Mouse (Mus musculus): ENCODE results near the gene Olfr1438-ps1.
"Not testable (repeated sequence)": the region's sequence is repeated elsewhere in the genome, so short reads cannot be mapped to it uniquely, and the experiment has no call there.

The Olfr1438-ps1 gene

GRCm38 (mm10) chr19:12335810-12336209 lies at the start of gene Olfr1438-ps1:
Gene Olfr1438-ps1, minus strand, starts transcription at chr19:12335910.
- DNase-seq = no peak

DNA sequence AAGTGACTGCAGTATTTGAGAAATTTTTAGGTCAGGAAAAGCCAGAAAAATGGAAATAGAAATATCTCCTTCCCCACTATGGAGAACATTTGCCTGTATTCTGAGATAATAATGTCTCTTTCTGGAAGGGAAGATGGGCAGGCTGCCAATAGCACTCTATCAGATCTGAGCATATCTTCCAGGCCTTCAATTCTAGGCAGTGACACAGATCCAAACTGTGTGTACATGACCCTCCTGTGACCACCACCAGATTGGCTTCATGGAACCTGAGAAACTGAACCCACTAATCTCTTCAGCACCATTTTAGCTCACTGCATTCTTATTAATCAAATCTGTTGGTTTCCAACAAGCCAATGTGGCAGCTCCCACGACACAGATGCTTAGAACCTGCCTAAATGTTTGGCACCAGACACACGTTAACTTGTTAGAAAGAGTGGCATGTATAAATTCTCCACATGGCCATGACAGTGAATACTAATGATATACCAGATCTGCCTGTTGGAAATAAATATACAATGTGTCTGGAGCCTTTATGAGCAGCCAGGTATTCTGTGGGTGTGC lies 38.8 kb upstream of the Olfr1438-ps1 start:
- no peak for DNase-seq

DNA sequence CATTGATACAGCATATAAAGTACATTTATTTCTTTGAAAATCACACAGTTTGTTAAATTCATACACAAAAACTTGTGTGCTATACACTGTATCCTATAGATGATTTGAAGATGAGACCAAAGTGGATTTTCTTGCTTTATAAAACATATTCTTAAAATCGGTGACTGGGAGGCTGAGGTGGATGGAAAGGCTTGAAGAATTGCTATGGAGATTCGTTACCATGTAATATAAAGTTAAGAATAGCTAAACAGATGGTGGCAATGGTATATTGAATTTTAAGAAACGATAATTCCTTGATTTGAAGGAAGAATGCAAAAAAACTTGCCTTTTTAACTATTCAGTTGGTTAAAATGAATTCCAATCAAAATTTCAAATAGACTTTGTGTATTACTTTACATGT lies 37.3 kb upstream of the Olfr1438-ps1 start:
- no peak for DNase-seq

DNA sequence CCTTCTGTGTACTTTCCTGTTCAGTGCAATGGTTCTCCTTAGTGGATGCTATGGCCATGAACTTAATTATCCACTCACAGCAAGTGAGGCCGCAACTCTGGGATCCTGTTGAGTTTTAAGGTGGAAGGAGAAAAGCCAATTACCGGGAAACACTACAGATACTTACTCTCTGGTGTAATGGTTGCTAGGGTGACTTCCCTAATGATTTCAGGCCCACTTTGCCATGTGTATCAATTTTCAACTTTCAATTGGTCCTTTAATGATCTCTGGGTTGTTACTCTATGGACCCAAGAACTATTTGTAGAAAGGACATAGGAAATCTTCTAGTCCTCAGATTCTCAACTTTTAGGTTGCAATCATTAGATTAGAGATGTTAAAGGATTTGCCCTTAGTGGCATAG lies 10.7 kb downstream of the Olfr1438-ps1 start, which contains the start of gene Olfr1437:
TSS of gene Olfr1437 (minus strand) at position 101 of the 400 bp plus-strand sequence.
- no peak for DNase-seq

GRCm38 (mm10) chr19:12299030-12299429 lies 36.7 kb downstream of the Olfr1438-ps1 start, which contains the start of gene Olfr1436:
Gene Olfr1436, minus strand, starts transcription at chr19:12299130.
- DNase-seq = not testable (repeated sequence)

DNA sequence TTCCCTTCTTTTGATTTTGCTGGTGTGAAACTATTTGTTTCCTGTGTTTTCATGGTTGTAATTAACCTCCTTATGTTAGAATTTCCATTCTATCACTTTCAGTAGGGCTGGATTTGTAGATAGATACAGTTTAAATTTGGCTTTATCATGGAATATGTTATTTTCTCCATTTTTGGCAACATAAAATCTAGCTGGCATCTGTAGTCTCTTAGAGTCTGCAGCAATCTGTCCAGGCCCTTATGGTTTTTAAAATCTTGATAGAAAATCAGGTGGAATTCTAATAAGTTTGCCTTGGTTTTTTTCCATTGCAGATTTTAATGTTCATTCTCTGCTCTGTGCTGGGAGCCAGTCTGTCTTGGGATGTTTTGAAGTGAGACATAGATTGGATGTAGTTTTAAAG lies 42.7 kb downstream of the Olfr1438-ps1 start:
- DNase-seq = no peak

GRCm38 (mm10) chr19:12279554-12279953 lies 56.2 kb downstream of the Olfr1438-ps1 start, which contains the start of gene Olfr1434:
Gene Olfr1434, plus strand, starts transcription at chr19:12279854.
- DNase-seq = no peak
